Mouse (Mus musculus) neural tube, embryonic 14.5 days (tissue): ENCODE data around the gene Dnajb14. TPM values are rescaled to one million over a fixed set of nuclear protein-coding genes. Genes with fewer than 3 reads are reported as not detected.

ENCODE experiments used
- ATAC-seq: fragments of 200-750 bp; cut with Nextera tagmentation; 2 replicates; pipeline ENCODE4 v1.8.0; 2017; ENCODE audit warnings: low read depth, mild to moderate bottlenecking, moderate TSS enrichment, moderate library complexity
- H3K27ac ChIP-seq: fragments of 300-500 bp; sonication (generic); 2 replicates; pipeline ENCODE4 v1.5.1; 2014; ENCODE audit warnings: low read depth, mild to moderate bottlenecking, control low read depth, low read length, moderate library complexity, mixed read lengths
- H3K27me3 ChIP-seq: fragments of 300-500 bp; sonication (generic); 2 replicates; pipeline ENCODE4 v1.6.1; 2014; ENCODE audit warnings: low read length; ENCODE audit not compliant: control insufficient read depth, insufficient read depth
- H3K36me3 ChIP-seq: fragments of 300-500 bp; sonication (generic); 2 replicates; pipeline ENCODE4 v1.6.1; 2014; ENCODE audit warnings: low read length, mixed read lengths; ENCODE audit not compliant: control insufficient read depth, insufficient read depth
- H3K4me1 ChIP-seq: fragments of 300-500 bp; sonication (generic); 2 replicates; pipeline ENCODE4 v1.6.1; 2014; ENCODE audit warnings: low read length; ENCODE audit not compliant: control insufficient read depth, insufficient read depth
- H3K4me2 ChIP-seq: fragments of 300-500 bp; sonication (generic); 2 replicates; pipeline ENCODE4 v1.6.1; 2014; ENCODE audit warnings: mild to moderate bottlenecking, low read depth, low read length, control low read depth
- H3K4me3 ChIP-seq: fragments of 300-500 bp; sonication (generic); 2 replicates; pipeline ENCODE4 v1.5.1; 2014; ENCODE audit warnings: low read depth, low read length, control low read depth, mixed read lengths
- H3K9ac ChIP-seq: fragments of 300-500 bp; sonication (generic); replicated peaks from 2 replicates; pipeline ENCODE4 v1.6.1; 2014; ENCODE audit warnings: low read depth, mild to moderate bottlenecking, control low read depth, low read length, mixed read lengths
- H3K9me3 ChIP-seq: fragments of 300-500 bp; sonication (generic); 2 replicates; pipeline ENCODE4 v1.6.1; 2016; ENCODE audit warnings: low read length; ENCODE audit not compliant: control insufficient read depth
- WGBS: fragments of 180-500 bp; shearing (Covaris S2); extraction: QIAGEN DNeasy Blood & Tissue Kit; methylation state at CpG from one replicate; pipeline ENCODE4 v1.1.7; 2014; 5-methylcytosine and 5-hydroxymethylcytosine counted together
- polyA plus RNA-seq: library from polyadenylated mRNA; unstranded; fragments of >200 nt; fragmentation: Nextera tagmentation; extraction: Ambion mirVana; gene quantifications from 2 replicates; pipeline ENCODE4 v1.2.1, GENCODE M21; 2014

The Dnajb14 gene
- polyA plus RNA-seq, 1 experiment from 2014 or later: 18.7 TPM

GRCm38 (mm10) chr3:137951819-137952218, 84.3 kb downstream of the Dnajb14 start:
- Histone ChIP-seq H3K27me3 (no peaks in the 10 kb centered on the region), H3K9me3 (no peaks in the 10 kb centered on the region), H3K4me3 (no peak overlapping the region), H3K4me2 (no peak overlapping the region), H3K36me3 (no peaks in the 10 kb centered on the region), H3K4me1 (no peaks in the 10 kb centered on the region), H3K27ac (no peak overlapping the region), H3K9ac (no peak overlapping the region)
- WGBS: 31% methylated on average over 7 of the region's 7 CpGs
- ATAC-seq: no peak

- no peaks in the 10 kb centered on the region for H3K4me1 ChIP-seq
- 75% methylated on average over 4 of the region's 4 CpGs for WGBS
These were observed 84.9 kb downstream of the Dnajb14 start for GRCm38 (mm10) chr3:137952225-137952913.

GRCm38 (mm10) chr3:137952914-137953880, 85.7 kb downstream of the Dnajb14 start:
- Histone ChIP-seq H3K36me3 (no peaks in the 10 kb centered on the region), H3K4me2 (no peak overlapping the region), H3K27me3 (no peaks in the 10 kb centered on the region), H3K9ac (no peak overlapping the region), H3K9me3 (no peaks in the 10 kb centered on the region), H3K27ac (no peak overlapping the region), H3K4me3 (no peak overlapping the region), H3K4me1 (no peaks in the 10 kb centered on the region)
- ATAC-seq: peak; percentile 89
- WGBS: 69% methylated on average over 14 of the region's 14 CpGs

More at GRCm38 (mm10) chr3:137952225-137952913, 84.9 kb downstream of the Dnajb14 start:
- Histone ChIP-seq H3K4me3 (no peak overlapping the region), H3K4me2 (no peak overlapping the region), H3K27ac (no peak overlapping the region; the same call in 1 of the 2 replicates), H3K9ac (no peak overlapping the region), H3K27me3 (no peaks in the 10 kb centered on the region), H3K9me3 (no peaks in the 10 kb centered on the region), H3K36me3 (no peaks in the 10 kb centered on the region)
- ATAC-seq: peak; percentile 45; the same call in 1 of the 2 replicates

GRCm38 (mm10) chr3:137954256-137954916, 86.9 kb downstream of the Dnajb14 start:
- H3K4me3 ChIP-seq: no peak overlapping the region
- no peak overlapping the region for H3K27ac ChIP-seq
- H3K4me2 ChIP-seq: no peak overlapping the region
- H3K36me3 ChIP-seq: no peaks in the 10 kb centered on the region
- no peaks in the 10 kb centered on the region for H3K27me3 ChIP-seq
- no peak for ATAC-seq
- no peak overlapping the region for H3K9ac ChIP-seq
- 68% methylated on average over 23 of the region's 23 CpGs for WGBS
- no peaks in the 10 kb centered on the region for H3K4me1 ChIP-seq
- no peaks in the 10 kb centered on the region for H3K9me3 ChIP-seq

- no peak overlapping the region for H3K9ac ChIP-seq
- H3K9me3 ChIP-seq: no peaks in the 10 kb centered on the region
- H3K4me3 ChIP-seq: no peak overlapping the region
- no peak for ATAC-seq
- WGBS: 33% methylated on average over 16 of the region's 16 CpGs
- H3K36me3 ChIP-seq: no peaks in the 10 kb centered on the region
- H3K27ac ChIP-seq: no peak overlapping the region
- no peaks in the 10 kb centered on the region for H3K27me3 ChIP-seq
- peak overlapping the region; percentile 23; the same call in 1 of the 2 replicates for H3K4me2 ChIP-seq
- no peaks in the 10 kb centered on the region for H3K4me1 ChIP-seq
These were observed 88.1 kb downstream of the Dnajb14 start for GRCm38 (mm10) chr3:137955560-137956081.

- no peaks in the 10 kb centered on the region for H3K27me3 ChIP-seq
- no peak overlapping the region for H3K9ac ChIP-seq
- no peak overlapping the region for H3K4me2 ChIP-seq
- 92% methylated on average over 9 of the region's 9 CpGs for WGBS
- H3K27ac ChIP-seq: no peak overlapping the region
- no peaks in the 10 kb centered on the region for H3K9me3 ChIP-seq
- no peak overlapping the region for H3K4me3 ChIP-seq
- ATAC-seq: no peak
- H3K36me3 ChIP-seq: no peaks in the 10 kb centered on the region
- no peaks in the 10 kb centered on the region for H3K4me1 ChIP-seq
These were observed 90.4 kb downstream of the Dnajb14 start for GRCm38 (mm10) chr3:137957864-137958263.

- ATAC-seq: no peak
- no peaks in the 10 kb centered on the region for H3K36me3 ChIP-seq
- no peak overlapping the region for H3K4me3 ChIP-seq
- H3K27ac ChIP-seq: no peak overlapping the region
- 95% methylated on average over 4 of the region's 4 CpGs for WGBS
- no peaks in the 10 kb centered on the region for H3K9me3 ChIP-seq
- no peak overlapping the region for H3K4me2 ChIP-seq
- H3K4me1 ChIP-seq: no peaks in the 10 kb centered on the region
- no peak overlapping the region for H3K9ac ChIP-seq
- H3K27me3 ChIP-seq: no peaks in the 10 kb centered on the region
These were observed 90.9 kb downstream of the Dnajb14 start for GRCm38 (mm10) chr3:137958352-137958751.

GRCm38 (mm10) chr3:137959456-137959855, 92.0 kb downstream of the Dnajb14 start:
- 84% methylated on average over 4 of the region's 4 CpGs for WGBS
- no peak overlapping the region for H3K4me2 ChIP-seq
- no peaks in the 10 kb centered on the region for H3K9me3 ChIP-seq
- no peaks in the 10 kb centered on the region for H3K4me1 ChIP-seq
- H3K9ac ChIP-seq: no peak overlapping the region
- H3K27ac ChIP-seq: no peak overlapping the region
- no peak for ATAC-seq
- H3K4me3 ChIP-seq: no peak overlapping the region
- H3K27me3 ChIP-seq: no peaks in the 10 kb centered on the region
- no peaks in the 10 kb centered on the region for H3K36me3 ChIP-seq
